Mouse (Mus musculus) embryonic fibroblast, embryonic 13.5 days (primary cell): ENCODE data around the gene Scfd2. TPM values are rescaled to one million over a fixed set of nuclear protein-coding genes. Genes with fewer than 3 reads are reported as not detected.

Experiments
- H3K27ac ChIP-seq: 2 replicates; pipeline ENCODE4 v1.5.1; 2012; ENCODE audit warnings: low read length, control low read depth, inconsistent platforms; ENCODE audit not compliant: insufficient read depth
- H3K4me1 ChIP-seq: 2 replicates; pipeline ENCODE4 v1.6.1; 2011; ENCODE audit warnings: low read length; ENCODE audit not compliant: control insufficient read depth, insufficient read depth
- H3K4me3 ChIP-seq: 2 replicates; pipeline ENCODE4 v1.5.1; 2011; ENCODE audit warnings: mild to moderate bottlenecking, control low read depth, low read length; ENCODE audit not compliant: insufficient read depth
- CTCF ChIP-seq: IDR thresholded peaks from 2 replicates; pipeline ENCODE4 v1.5.1; 2011; ENCODE audit warnings: mild to moderate bottlenecking, control low read depth, low read length, moderate library complexity, borderline replicate concordance; ENCODE audit not compliant: insufficient read depth
- POLR2A ChIP-seq: IDR thresholded peaks from 2 replicates; pipeline ENCODE4 v1.6.1; 2011; ENCODE audit warnings: low read depth, mild to moderate bottlenecking, control low read depth, low read length, moderate library complexity
- polyA plus RNA-seq: library from polyadenylated mRNA; stranded (reverse); fragments of >200 nt; gene quantifications from 2 replicates; pipeline ENCODE4 v1.2.4, GENCODE M21; 2011; ENCODE audit warnings: low read depth; ENCODE audit not compliant: missing spikeins, insufficient read length

The Scfd2 gene
- polyA plus RNA-seq, 1 experiment: 11.4 TPM

DNA sequence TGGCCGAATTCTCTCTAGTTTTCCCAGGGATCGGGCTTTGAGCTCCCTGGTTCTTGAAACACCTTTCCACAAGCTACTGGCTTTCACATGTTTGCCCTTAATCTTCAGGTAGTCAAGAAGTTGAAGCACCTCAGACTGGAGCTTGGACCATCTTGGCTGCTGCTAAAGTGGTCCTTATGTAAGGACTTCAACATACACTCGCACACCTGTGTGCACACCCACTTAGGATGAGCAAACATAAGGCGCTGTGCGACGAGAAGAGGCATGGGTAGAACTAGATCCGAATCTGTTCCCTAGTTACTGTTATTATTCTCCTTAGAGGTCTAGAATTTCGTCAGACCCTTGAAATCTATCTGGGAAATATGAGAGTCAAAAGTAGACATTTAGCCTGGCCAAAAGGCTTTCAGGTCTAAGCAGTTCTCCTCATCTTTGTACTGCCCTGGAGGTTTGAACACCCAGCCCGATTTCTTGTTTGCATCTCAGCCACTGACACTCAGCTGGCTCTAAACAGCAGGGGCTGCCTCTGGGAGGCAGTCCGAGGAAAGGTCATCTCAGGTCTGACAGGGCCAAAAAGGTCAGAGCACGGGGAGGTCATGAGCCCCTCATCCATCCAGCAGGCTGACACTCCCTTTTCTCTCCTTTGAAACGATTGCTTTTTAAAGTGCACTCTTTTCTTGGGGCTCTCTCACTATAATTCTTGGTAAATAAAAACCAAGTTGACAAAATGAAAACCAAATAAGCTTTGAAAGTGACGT lies 290.5 kb downstream of the Scfd2 start:
- Histone ChIP-seq H3K4me1 (no peaks in the 10 kb centered on the region), H3K4me3 (no peak overlapping the region), H3K27ac (no peak overlapping the region)
- TF ChIP-seq CTCF (no peak), POLR2A (no peak)

DNA sequence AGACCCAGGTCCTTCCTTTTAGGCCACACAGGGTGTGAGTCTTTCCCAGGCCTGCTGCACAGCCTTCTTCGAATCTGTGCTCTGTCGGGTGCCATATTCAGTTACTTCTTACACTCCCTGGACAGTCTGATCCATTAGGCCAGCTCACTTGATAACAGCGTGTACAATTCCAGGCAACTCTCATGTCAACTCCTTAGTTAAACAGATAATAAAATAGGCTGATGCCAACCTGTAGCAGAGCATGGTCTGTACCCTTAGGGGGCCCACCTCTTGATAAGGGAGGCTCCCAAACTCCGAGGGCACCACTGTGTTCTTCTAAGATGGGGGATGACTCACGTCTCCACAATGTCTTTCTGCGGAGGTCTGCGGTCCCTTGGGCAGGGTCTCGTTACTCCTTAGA lies 291.3 kb downstream of the Scfd2 start:
- Histone ChIP-seq H3K4me3 (no peak overlapping the region), H3K4me1 (no peaks in the 10 kb centered on the region), H3K27ac (no peak overlapping the region)
- TF ChIP-seq CTCF (no peak), POLR2A (no peak)

- TF ChIP-seq POLR2A: no peak
- TF ChIP-seq CTCF: no peak
- Histone ChIP-seq H3K4me3 (no peak overlapping the region), H3K27ac (no peak overlapping the region), H3K4me1 (no peaks in the 10 kb centered on the region)
Measured at GRCm38 (mm10) chr5:74239369-74239768, 292.2 kb downstream of the Scfd2 start.

DNA sequence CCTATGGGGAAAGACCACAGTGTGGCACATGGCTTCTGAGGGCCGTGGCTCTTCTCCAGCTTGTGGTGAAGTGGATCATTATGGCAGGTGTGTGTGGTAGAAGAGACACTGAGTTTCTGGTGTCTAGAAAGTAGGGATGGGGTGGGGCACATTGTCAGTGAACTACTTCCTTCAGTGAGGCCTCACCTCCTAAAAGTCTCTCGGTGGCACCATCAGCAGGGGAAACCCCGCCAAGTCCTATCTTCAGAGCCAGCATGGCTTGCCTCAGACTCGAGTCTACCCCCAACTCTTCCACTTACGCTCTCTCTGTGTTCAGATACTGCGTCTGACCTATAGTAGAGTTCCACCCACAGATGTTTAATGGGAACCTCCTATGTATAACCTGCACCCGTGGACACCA lies 297.8 kb downstream of the Scfd2 start:
- no peak overlapping the region for H3K4me3 ChIP-seq
- TF ChIP-seq POLR2A (no peak), CTCF (no peak)

DNA sequence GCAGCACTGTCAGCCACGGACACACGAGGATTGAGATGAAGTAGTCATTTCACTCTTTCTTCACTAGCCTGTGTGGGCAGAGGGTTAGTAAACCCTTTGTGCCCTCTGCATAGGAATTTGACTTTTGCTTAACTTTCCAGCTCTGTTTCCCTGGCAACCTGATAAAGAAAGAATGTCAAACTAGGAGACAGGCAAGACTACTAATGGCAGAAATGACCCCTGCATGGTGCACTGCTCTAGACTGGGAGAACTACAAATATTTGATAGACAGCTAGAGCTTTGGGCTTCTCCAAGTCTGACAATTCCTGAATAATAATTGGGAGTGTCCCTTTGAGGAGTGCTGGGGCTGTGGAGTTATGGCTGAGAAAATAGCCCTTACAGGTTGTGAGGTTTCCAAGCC lies 301.0 kb downstream of the Scfd2 start:
- H3K4me1 ChIP-seq: no peaks in the 10 kb centered on the region
- no peak overlapping the region for H3K4me3 ChIP-seq
- TF ChIP-seq POLR2A (no peak), CTCF (no peak)
- H3K27ac ChIP-seq: no peak overlapping the region

More for the DNA sequence above, 297.8 kb downstream of the Scfd2 start:
- Histone ChIP-seq H3K27ac (no peak overlapping the region), H3K4me1 (no peaks in the 10 kb centered on the region)

DNA sequence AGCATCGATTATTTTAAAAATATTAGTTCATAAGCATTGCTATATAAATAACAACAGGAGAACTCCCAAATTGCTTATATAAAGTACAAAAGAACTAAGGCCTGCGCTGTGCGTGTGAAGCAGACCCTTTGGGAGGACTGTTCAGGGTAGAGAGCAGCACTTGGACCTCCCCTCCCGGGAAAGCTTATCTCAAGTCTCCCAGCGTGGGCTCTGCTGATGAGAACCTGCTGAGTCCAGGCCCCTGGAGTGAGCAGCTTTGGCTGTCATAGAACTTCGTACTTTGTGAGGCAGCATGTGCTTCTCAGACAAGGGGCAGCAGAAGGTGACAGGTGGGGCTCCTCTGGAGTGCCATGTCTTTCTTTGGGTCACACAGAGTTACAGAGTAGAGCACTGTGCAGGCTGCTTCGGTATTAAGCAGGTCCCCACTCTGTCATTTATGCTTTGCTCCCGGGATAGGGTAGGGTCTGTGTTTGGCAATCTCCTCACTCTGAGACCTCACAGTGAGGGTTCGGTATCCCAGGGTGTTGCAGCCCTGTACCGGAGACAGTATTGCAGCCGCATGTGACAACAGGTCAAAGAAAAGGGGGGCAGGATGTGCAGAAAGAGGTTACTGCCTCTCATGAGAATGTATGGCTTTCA lies 301.7 kb downstream of the Scfd2 start:
- TF ChIP-seq POLR2A (no peak), CTCF (no peak)
- Histone ChIP-seq H3K4me1 (no peaks in the 10 kb centered on the region), H3K4me3 (no peak overlapping the region), H3K27ac (no peak overlapping the region)

DNA sequence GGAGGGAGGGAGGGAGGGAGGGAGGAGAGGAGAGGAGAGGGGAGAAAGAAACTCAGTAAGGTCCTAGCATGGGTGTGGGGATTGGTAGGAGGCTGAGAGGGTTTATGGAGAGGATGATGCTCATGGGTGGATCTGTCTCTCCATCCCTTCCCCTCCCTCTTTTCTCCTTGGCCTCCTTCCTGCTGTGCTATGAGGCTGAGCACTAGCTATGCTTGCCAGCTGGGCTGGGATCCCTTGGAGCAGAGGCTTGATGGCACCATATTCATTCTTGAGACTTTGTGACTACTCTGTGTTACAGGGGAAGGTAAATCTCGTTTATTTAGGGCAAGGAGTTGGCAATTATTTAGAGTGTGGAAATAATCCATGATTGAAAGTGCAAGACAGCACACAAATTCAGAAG lies 302.6 kb downstream of the Scfd2 start:
- no peak overlapping the region for H3K27ac ChIP-seq
- H3K4me1 ChIP-seq: no peaks in the 10 kb centered on the region
- TF ChIP-seq POLR2A (no peak), CTCF (no peak)
- no peak overlapping the region for H3K4me3 ChIP-seq

- no peak overlapping the region for H3K4me3 ChIP-seq
- no peak overlapping the region for H3K27ac ChIP-seq
- TF ChIP-seq POLR2A (no peak), CTCF (no peak)
- H3K4me1 ChIP-seq: no peaks in the 10 kb centered on the region
Measured at GRCm38 (mm10) chr5:74227352-74227751, 304.2 kb downstream of the Scfd2 start.

GRCm38 (mm10) chr5:74226183-74226582 lies 305.4 kb downstream of the Scfd2 start:
- Histone ChIP-seq H3K27ac (no peak overlapping the region), H3K4me3 (no peak overlapping the region), H3K4me1 (no peaks in the 10 kb centered on the region)
- no peak for TF ChIP-seq POLR2A
- no peak for TF ChIP-seq CTCF

DNA sequence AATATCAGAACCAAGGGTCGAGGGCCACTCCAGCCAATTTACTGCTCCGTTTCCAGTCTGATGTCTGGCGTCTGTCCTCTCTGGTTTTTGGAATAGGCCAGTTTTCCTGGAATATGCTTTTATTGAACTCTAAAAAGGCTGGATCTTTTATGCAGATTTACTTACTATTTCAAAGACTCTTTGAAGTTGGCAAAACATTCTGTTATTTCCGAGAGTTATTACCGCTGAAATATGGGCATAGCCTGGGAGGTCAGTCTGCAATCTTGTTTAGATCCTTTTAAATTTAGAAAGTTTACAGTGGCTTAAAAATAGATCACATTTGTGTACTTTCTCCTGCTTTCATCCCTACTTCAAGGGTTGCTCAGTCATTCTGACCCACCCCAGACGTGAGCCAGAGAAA lies 307.1 kb downstream of the Scfd2 start:
- TF ChIP-seq CTCF (no peak), POLR2A (no peak)
- Histone ChIP-seq H3K27ac (no peak overlapping the region), H3K4me1 (no peaks in the 10 kb centered on the region), H3K4me3 (no peak overlapping the region)
